Mouse (Mus musculus) right cerebral cortex, adult 18-20 months (tissue): ENCODE measurements around the gene 1700123L14Rik.
A peak's percentile ranks its signal among the peaks of the same experiment; 100 is the strongest.
"Not testable (repeated sequence)": the region's sequence is repeated elsewhere in the genome, so short reads cannot be mapped to it uniquely, and the experiment has no call there.

Source experiments
- DNase-seq: peaks from one replicate; pipeline ENCODE4 v3.0.0; 2022; ENCODE audit warnings: mixed read lengths

The 1700123L14Rik gene

GRCm38 (mm10) chr6:96165818-96166379, at the start of gene 1700123L14Rik:
TSS of gene 1700123L14Rik (minus strand) at chr6:96166243.
- DNase-seq = no peak

DNA sequence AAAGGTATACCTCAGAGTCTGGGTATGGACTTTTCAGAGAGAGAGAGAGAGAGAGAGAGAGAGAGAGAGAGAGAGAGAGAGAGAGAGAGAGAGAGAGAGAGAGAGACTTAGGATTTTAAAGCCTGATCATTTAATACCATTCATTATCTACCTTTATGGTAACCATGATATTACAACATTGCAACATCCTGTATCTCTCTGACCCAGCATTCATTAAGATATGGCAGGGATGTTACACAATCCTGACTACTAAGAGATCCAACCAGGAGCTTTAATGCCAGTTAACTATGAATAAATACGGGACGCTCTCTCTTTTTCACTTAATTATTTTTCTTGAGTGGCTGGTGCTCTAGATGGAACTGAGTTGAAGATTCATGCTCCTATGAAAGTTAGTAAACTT, 39.4 kb upstream of the 1700123L14Rik start:
- no peak for DNase-seq

DNA sequence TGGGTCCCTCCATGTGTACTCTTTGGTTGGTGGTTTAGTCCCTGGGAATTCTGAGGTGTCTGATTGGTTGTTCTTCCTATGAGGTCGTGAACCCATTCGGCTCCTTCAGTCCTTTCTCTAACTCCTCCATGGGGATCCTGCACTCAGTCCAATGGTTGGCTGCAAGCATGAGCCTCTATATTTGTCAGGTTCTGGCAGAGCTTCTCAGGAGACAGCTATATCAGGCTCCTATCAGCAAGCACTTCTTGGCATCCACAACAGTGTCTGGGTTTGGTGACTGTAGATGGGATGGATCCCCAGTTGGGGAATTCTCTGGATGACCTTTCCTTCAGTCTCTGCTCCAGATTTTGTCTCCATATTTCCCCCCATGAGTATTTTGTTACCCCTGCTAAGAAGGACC, 32.9 kb upstream of the 1700123L14Rik start:
- DNase-seq = not testable (repeated sequence)

GRCm38 (mm10) chr6:96186517-96186916, 20.5 kb upstream of the 1700123L14Rik start:
- no peak for DNase-seq

DNA sequence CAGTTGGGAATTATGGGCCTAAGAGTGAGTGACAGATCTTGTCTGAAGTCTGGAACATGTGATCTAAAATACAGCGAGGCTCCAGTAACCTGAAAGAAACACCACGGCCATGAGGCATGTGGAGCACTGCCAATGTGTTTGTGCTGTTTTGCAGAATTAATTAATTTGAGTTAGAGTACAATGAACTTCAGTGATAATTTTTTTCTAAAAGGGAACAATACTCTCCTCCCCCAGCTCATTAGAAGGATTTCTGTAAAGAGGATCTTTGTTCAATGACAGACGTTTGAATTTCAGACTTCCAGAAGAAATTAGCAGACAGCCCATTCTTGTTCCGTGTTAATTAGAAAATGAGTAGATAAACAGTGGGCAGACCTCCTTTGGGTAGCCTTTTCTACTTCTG, 17.3 kb upstream of the 1700123L14Rik start:
- DNase-seq = no peak

- DNase-seq = no peak
Observed at GRCm38 (mm10) chr6:96178530-96178929, 12.5 kb upstream of the 1700123L14Rik start.

DNA sequence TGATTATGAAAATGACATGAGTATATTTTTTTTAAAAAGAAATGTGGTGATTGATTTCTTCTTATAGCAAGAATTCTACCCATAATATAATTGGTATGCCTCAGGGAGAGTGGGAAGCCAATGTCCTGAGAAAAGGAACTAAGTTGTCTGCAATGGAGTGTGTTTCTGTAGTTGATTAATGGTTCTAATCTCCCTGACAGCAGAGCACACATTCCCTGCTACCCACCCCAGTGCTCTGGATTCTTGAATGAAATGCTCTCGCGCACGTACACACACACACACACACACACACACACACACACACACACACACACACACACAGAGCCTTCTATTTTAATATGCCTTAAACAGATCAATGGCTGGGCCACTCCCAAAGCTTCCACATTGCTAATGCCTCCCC, 7.6 kb upstream of the 1700123L14Rik start:
- DNase-seq = no peak

- no peak for DNase-seq
Observed at GRCm38 (mm10) chr6:96167031-96167430, 988 bp upstream of the 1700123L14Rik start.

- DNase-seq = no peak
Observed at GRCm38 (mm10) chr6:96165403-96165802, 640 bp downstream of the 1700123L14Rik start.

DNA sequence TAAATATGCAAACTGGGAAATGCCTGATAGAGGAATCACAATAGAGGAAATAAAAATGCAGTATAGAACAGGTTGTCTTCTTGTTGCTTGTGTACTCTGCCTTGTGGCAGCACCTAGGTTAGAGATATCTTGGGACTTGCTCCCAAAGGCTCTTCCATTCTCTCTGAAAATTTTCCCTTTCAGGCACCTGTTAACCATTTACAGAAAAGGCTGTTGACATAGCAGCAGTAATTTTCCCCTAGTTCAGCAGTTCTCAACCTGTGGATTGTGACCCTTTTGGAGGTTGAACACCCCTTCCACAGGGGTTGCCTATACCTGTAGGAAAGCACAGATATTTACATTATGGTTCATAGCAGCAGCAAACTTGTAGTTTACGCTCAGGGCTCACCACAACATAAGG, 22.7 kb downstream of the 1700123L14Rik start:
- no peak for DNase-seq

DNA sequence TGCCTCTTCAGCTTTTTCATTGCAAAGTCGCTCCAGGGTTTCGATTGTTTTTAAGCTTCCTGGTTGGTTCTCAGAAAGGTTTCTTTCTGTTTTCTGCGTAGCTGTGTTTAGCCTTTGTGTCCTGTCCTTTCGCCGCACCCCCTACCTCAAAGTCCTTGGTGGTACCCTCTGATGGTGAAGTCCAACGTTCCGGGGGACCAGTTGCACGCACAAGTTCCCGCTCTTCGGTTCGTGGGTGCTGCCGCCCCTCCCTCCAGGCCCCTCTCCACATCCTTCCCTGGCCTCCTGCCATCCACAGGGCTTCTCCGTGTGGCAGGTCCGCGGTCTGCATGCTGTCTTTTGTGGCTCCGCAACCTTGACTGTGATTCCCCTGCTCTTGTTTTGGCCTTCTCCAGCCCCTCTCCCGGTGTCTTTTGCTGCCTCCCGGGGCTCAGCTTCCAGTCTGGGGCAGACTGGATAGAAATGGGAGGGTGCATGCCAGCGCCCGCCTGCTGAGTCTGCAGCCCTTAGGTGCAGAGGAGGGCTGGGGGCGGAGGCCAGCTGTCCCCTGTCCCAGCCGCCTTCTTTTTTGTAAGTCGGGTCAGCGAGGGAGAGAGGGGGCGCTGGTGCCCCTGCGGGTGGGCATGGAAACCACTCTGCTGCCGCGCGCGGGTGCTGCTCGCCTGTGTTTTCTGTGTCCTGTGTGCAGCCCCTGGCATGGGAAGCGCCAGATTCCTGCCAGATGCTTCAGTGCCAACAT, 49.3 kb downstream of the 1700123L14Rik start:
- peak; percentile 72 for DNase-seq

GRCm38 (mm10) chr6:96116148-96116533, 49.9 kb downstream of the 1700123L14Rik start:
- DNase-seq = no peak
